Mouse (Mus musculus) CH12.LX (cell line): ENCODE data around the gene Ryr3. TPM values are rescaled to one million over a fixed set of nuclear protein-coding genes. Genes with fewer than 3 reads are reported as not detected.

Experiments used
- DNase-seq: peaks from one replicate; pipeline ENCODE4 v3.0.0-alpha.2; 2013; ENCODE audit errors: extremely low read depth
- H3K27ac ChIP-seq: 2 replicates; pipeline ENCODE4 v1.5.1; 2012; ENCODE audit warnings: low read depth, mild to moderate bottlenecking, control low read depth, moderate library complexity; ENCODE audit not compliant: insufficient read depth
- H3K27me3 ChIP-seq: replicated peaks from 2 replicates; pipeline ENCODE3; 2012; ENCODE audit warnings: inconsistent platforms
- H3K36me3 ChIP-seq, 2 experiments: replicated peaks in 1 of 2; 2 replicates each; pipeline versions ENCODE3 to v1.6.1; 2012; ENCODE audit warnings: inconsistent platforms in 1 of 2, low read length in 1 of 2, mild to moderate bottlenecking in 1 of 2, mixed read lengths in 1 of 2, moderate library complexity in 1 of 2; ENCODE audit not compliant: control insufficient read depth in 1 of 2, insufficient read depth in 1 of 2
- H3K4me1 ChIP-seq, 2 experiments: 2 replicates each; pipeline ENCODE4 v1.6.1; 2012; ENCODE audit warnings: inconsistent platforms in 1 of 2, moderate library complexity in 1 of 2; ENCODE audit not compliant: insufficient read depth in 2 of 2, control insufficient read depth in 1 of 2
- H3K4me2 ChIP-seq: 2 replicates; pipeline ENCODE4 v1.6.1; 2012; ENCODE audit warnings: low read depth, mild to moderate bottlenecking, control low read depth; ENCODE audit not compliant: poor library complexity, insufficient read depth, severe bottlenecking
- H3K4me3 ChIP-seq, 3 experiments: fragments of 150-350 bp in 1 of 3; sonication (generic) in 1 of 3; replicated peaks in 1 of 3; 2 replicates each; pipeline versions ENCODE3 to v1.5.1; 2011 to 2012; ENCODE audit warnings: low read depth in 2 of 3, low read length in 2 of 3, mild to moderate bottlenecking in 2 of 3, moderate library complexity in 2 of 3, control low read depth in 1 of 3, improper control_type of control experiment in 1 of 3, inconsistent platforms in 1 of 3, mixed read lengths in 1 of 3; ENCODE audit not compliant: poor library complexity in 1 of 3
- H3K79me2 ChIP-seq: replicated peaks from 2 replicates; pipeline ENCODE4 v1.6.1; 2012; ENCODE audit warnings: mild to moderate bottlenecking, moderate library complexity; ENCODE audit not compliant: control insufficient read depth, poor library complexity, insufficient read depth, severe bottlenecking; ENCODE audit errors: extremely low read depth
- H3K9ac ChIP-seq: 2 replicates; pipeline ENCODE4 v1.6.1; 2012; ENCODE audit warnings: low read depth, mild to moderate bottlenecking, control low read depth, moderate library complexity; ENCODE audit not compliant: insufficient read depth
- H3K9me3 ChIP-seq: replicated peaks from 2 replicates; pipeline ENCODE3; 2012; ENCODE audit warnings: low read length, inconsistent platforms, mixed read lengths
- CHD1 ChIP-seq: IDR thresholded peaks from 2 replicates; pipeline ENCODE4 v1.6.1; 2012; ENCODE audit warnings: low read depth, low read length, improper control_type of control experiment, inconsistent platforms
- CTCF ChIP-seq, 2 experiments: IDR thresholded peaks in 1 of 2; conservative IDR thresholded peaks in 1 of 2; 2 replicates each; pipeline ENCODE4 v1.5.1; 2011 to 2012; ENCODE audit warnings: low read depth in 2 of 2, low read length in 2 of 2, improper control_type of control experiment in 1 of 2, inconsistent platforms in 1 of 2, mild to moderate bottlenecking in 1 of 2, moderate library complexity in 1 of 2
- KAT2A ChIP-seq: IDR thresholded peaks from 2 replicates; pipeline ENCODE4 v1.6.1; 2012; ENCODE audit warnings: low read length, improper control_type of control experiment, inconsistent platforms; ENCODE audit not compliant: insufficient replicate concordance
- MAFK ChIP-seq: IDR thresholded peaks from 2 replicates; pipeline ENCODE4 v1.6.1; 2011; ENCODE audit warnings: low read length, improper control_type of control experiment; ENCODE audit not compliant: insufficient replicate concordance
- MEF2A ChIP-seq: IDR thresholded peaks from 2 replicates; pipeline ENCODE4 v1.6.1; 2014; ENCODE audit warnings: low read depth, mild to moderate bottlenecking, inconsistent platforms, low read length, improper control_type of control experiment, borderline replicate concordance
- USF2 ChIP-seq: conservative IDR thresholded peaks from 2 replicates; pipeline ENCODE4 v1.6.1; 2011; ENCODE audit warnings: low read depth, low read length, improper control_type of control experiment
- ZKSCAN1 ChIP-seq: IDR thresholded peaks from 2 replicates; pipeline ENCODE4 v1.6.1; 2012; ENCODE audit warnings: low read depth, inconsistent platforms, low read length, improper control_type of control experiment, borderline replicate concordance
- dilution Hi-C: fragments of 300-500 bp; cut with MboI; formaldehyde crosslinking; loops from 2 replicates; pipeline ENCODE4 v1.14.3; 2020; ENCODE audit warnings: low sequenced_read_pairs; ENCODE audit not compliant: extremely low pct_unique_long_range_greater_than_20kb, extremely low pct_ligation_motif_present
- in situ Hi-C: fragments of 300-500 bp; cut with MboI; formaldehyde crosslinking; loops from 3 replicates; pipeline ENCODE4 v1.14.3; 2019; ENCODE audit warnings: low sequenced_read_pairs, low pct_ligation_motif_present, low pct_unique_long_range_greater_than_20kb, mixed read lengths
- polyA plus RNA-seq: library from polyadenylated mRNA; unstranded; fragments of >175 nt; gene quantifications from 2 replicates; pipeline ENCODE4 v1.2.1, GENCODE M21; 2012; ENCODE audit warnings: low read depth; ENCODE audit not compliant: insufficient read length
- total RNA-seq, 2 experiments: library from RNA; depleted of rRNA; stranded (reverse); fragments of 300-350 nt in 1 of 2; fragments of >200 nt in 1 of 2; gene quantifications; 2 replicates each; pipeline ENCODE4 v1.2.3; 2012 to 2014

Gene Ryr3
- total and polyA plus RNA-seq, 3 experiments = 0.08 to 0.40 (median 0.16) TPM

DNA sequence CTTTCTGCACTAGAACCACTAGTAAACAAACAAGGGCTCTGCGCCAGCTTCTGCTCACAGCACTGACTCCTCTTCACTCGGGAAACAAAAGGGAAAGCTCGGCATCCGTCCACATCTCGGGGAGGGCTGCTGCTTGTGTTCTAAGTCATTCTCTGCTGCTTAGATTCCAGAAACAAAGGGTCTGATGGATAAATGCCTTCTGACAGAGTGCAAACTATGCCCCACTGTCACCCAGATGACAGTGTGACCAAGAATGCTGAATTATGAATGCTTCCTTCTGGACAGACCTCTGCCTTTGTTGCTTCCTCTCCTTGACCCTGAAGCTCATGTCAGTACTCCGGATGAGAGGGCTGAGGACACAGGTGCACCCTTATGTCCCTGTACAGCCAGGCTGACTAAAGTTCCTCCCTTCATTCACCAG is 625.4 kb downstream of the Ryr3 start:
- Histone ChIP-seq H3K79me2 (no peaks in the 10 kb centered on the region), H3K36me3 (no peaks in the 10 kb centered on the region), H3K27ac (no peak overlapping the region), H3K27me3 (no peaks in the 10 kb centered on the region), H3K4me1 (peaks cover 0 to 14% of the 10 kb centered on the region in 2 experiments; a peak in 2 of 4 replicates), H3K9ac (no peak overlapping the region), H3K4me3 (no peak overlapping the region), H3K4me2 (no peak overlapping the region)
- dilution Hi-C loops (no loop called here), in situ Hi-C loops (no loop called here)
- no peak for DNase-seq
- TF ChIP-seq ZKSCAN1 (no peak), CHD1 (no peak), MAFK (no peak), CTCF (conservative IDR thresholded peaks at IDR 0.05 in 1 of 2, IDR thresholded peaks at IDR 0.05 in 1 of 2; ENCODE audit: low read depth in 2 of 2, low read length in 2 of 2) (no peak)
- TF ChIP-seq, all 38 proteins: peak for 0
- H3K9me3 ChIP-seq = no peaks in the 10 kb centered on the region

DNA sequence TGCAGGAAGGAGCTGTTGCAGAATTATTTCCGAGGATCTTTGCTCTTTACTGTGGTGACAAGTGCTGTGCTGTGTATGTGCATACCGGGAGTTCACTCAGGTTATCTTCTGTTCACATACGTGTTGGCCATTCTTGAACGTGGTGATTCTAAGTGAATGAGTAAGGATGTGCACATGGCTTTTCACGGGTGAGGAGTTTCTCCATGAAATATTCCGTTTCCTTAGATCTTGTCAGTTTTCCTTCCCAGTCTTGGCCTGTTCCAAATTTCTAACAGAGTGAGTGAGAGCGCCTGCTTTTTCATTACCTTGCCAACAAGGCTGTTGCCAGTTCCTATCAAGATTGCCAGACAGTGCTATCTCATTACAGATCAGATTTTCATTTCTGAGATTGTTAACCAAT is 625.9 kb downstream of the Ryr3 start:
- no peak overlapping the region for H3K4me3 ChIP-seq
- H3K9me3 ChIP-seq = no peaks in the 10 kb centered on the region
- H3K79me2 ChIP-seq = no peaks in the 10 kb centered on the region
- dilution Hi-C loops (no loop called here), in situ Hi-C loops (no loop called here)
- no peaks in the 10 kb centered on the region for H3K36me3 ChIP-seq
- no peak for DNase-seq
- no peak overlapping the region for H3K27ac ChIP-seq
- H3K9ac ChIP-seq = no peak overlapping the region
- peaks cover 0 to 9% of the 10 kb centered on the region in 2 experiments; a peak in 2 of 4 replicates for H3K4me1 ChIP-seq
- no peak overlapping the region for H3K4me2 ChIP-seq
- no peak for TF ChIP-seq USF2
- no peak for TF ChIP-seq MEF2A
- no peak for TF ChIP-seq KAT2A
- no peak for TF ChIP-seq MAFK
- TF ChIP-seq, all 38 proteins: peak for 0
- H3K27me3 ChIP-seq = no peaks in the 10 kb centered on the region

Other genes starting within 250 kb of the Ryr3 start
- not detected in 2 replicates for gene Tmco5b, start 68.6 kb upstream of the Ryr3 start, total RNA-seq (2012; rRNA removed)
- gene Tmco5b, start 68.6 kb upstream of the Ryr3 start, total RNA-seq (2014; rRNA removed) = not detected in 2 replicates
- gene Tmco5b, start 68.6 kb upstream of the Ryr3 start, polyA plus RNA-seq = not detected in 2 replicates
- gene Fmn1, start 110.6 kb upstream of the Ryr3 start, total RNA-seq (2012; rRNA removed) = 0.08 and 0.13 TPM in 2 replicates
- gene Fmn1, start 110.6 kb upstream of the Ryr3 start, total RNA-seq (2014; rRNA removed) = 0.20 and 0.36 TPM in 2 replicates
- gene Fmn1, start 110.6 kb upstream of the Ryr3 start, polyA plus RNA-seq = 0.57 and 0.79 TPM in 2 replicates